Mouse (Mus musculus): Measurements from ENCODE around the gene Pepd. TPM values are rescaled to one million over a fixed set of nuclear protein-coding genes. Genes with fewer than 3 reads are reported as not detected.

Gene Pepd
- total and polyA plus RNA-seq, 3 experiments, result 29.7 to 48.0 TPM; not detected in 1

DNA sequence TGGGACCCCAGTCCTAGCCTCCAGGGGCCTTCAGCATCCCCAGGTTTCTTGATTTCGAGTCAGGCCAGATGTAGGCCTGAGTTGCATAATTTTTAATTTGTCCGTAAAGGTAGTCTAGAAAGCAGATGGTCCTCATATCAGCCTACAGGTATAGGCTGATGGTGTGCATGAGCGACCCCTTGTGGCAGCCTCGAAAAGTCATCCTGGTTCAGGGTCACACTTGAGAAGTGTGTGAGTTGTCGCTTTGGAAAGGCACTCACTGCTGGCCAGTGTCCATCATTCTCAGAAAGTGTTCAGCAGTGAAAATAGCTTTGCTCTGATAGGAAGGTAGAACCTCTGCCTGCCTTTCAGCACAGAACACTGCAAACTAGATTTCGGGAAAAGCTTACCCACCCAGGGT lies 88.7 kb downstream of the Pepd start:
- Histone ChIP-seq H3K36me3 (ENCODE audit: control insufficient read depth in 1 of 2, insufficient read depth in 2 of 2, low read length in 2 of 2) (no peaks in the 10 kb centered on the region), H3K4me3 (ENCODE audit: control insufficient read depth in 1 of 2, insufficient read depth in 1 of 2, low read depth in 2 of 2, low read length in 2 of 2) (no peak overlapping the region), H3K9me3 (replicated peaks; ENCODE audit: insufficient read depth, low read length) (no peaks in the 10 kb centered on the region), H3K27ac (ENCODE audit: control insufficient read depth, low read depth, low read length) (no peak overlapping the region), H3K79me2 (ENCODE audit: control insufficient read depth, insufficient read depth, low read length, poor library complexity) (no peaks in the 10 kb centered on the region), H3K27me3 (ENCODE audit: control insufficient read depth in 1 of 2, insufficient read depth in 2 of 2, low read length in 2 of 2) (no peaks in the 10 kb centered on the region), H3K9ac (ENCODE audit: control insufficient read depth, low read depth, low read length, poor library complexity, severe bottlenecking) (no peak overlapping the region), H3K4me1 (ENCODE audit: control insufficient read depth in 1 of 2, insufficient read depth in 2 of 2, low read length in 2 of 2) (no peaks in the 10 kb centered on the region)
- peak; percentile 61 for DNase-seq (ENCODE audit: low read depth, low spot score)
- TF ChIP-seq MAFK (IDR thresholded peaks at IDR 0.05; ENCODE audit: borderline replicate concordance, low read depth, low read length), result no peak
- TF ChIP-seq CTCF (IDR thresholded peaks at IDR 0.05 in 2 of 3, conservative IDR thresholded peaks at IDR 0.05 in 1 of 3; ENCODE audit: control insufficient read depth in 1 of 3, insufficient read depth in 1 of 3, low read depth in 2 of 3, low read length in 3 of 3, poor library complexity in 1 of 3, severe bottlenecking in 1 of 3), result peak; percentile 79 to 94 (median 86)
- TF ChIP-seq SMC3 (IDR thresholded peaks at IDR 0.05; ENCODE audit: low read depth, low read length), result peak; percentile 79
- peak; percentile 57 for TF ChIP-seq RAD21 (IDR thresholded peaks at IDR 0.05; ENCODE audit: low read depth, low read length)
- TF ChIP-seq ZC3H11A (IDR thresholded peaks at IDR 0.05; ENCODE audit: low read depth, low read length), result peak; percentile 26; the same call in 1 of the 2 replicates

DNA sequence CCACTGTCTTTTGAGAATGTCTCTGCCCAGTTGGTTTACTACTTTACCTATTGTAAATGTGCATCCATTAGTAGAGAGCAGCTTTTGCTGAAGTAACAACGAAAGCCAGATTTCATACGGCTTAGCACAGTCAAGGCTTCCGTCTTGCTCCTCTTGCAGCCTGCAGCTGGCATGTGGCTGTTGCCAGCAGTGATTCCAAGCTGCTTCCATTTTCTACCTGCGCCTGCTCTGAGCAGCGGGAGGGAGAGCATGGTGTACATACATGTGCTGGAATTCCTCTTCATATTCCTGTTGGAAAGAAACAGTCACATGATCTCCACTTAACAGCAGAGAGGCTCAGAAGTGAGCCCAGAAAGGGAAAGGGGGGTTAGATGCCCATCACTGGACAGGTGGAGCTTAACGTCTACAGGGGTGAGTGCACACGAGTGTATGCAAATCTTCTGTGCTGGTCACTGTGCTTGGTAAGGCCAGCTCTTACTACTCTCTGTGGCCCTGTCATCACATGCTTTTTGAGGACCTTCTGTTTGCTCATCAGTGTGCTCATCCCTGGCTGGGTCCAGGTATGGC lies 91.1 kb downstream of the Pepd start:
- TF ChIP-seq KAT2A (conservative IDR thresholded peaks at IDR 0.05; ENCODE audit: low read depth, low read length) (no peak), RAD21 (IDR thresholded peaks at IDR 0.05; ENCODE audit: low read depth, low read length) (no peak), ZNF384 (IDR thresholded peaks at IDR 0.05; ENCODE audit: low read depth, low read length) (no peak), POLR2AphosphoS2 (IDR thresholded peaks at IDR 0.05; ENCODE audit: low read length) (no peak)
- DNase-seq (ENCODE audit: low read depth, low spot score), result no peak
- no peaks in the 10 kb centered on the region for H3K9me3 ChIP-seq (replicated peaks; ENCODE audit: insufficient read depth, low read length)

DNA sequence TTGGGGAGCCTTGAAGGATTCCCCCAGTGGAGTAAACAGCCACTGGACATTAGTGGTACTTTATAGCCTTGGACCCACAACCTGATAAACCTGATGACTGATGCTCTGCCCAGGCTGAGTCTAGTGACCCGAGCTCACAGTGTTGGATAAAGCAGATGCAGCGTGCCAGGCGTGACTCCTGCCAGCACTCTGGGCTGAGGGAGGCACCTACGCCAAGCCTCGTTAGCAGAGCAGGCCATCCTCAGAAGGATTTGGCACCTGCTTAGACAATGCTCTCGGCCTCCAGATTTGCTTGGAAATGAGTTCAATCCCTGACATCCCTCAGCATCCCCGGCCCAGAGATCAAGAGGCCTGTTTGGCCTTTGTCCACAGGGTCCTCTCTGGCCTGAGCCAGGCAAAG lies 94.5 kb downstream of the Pepd start:
- Histone ChIP-seq H3K4me3 (ENCODE audit: control insufficient read depth in 1 of 2, insufficient read depth in 1 of 2, low read depth in 2 of 2, low read length in 2 of 2) (no peak overlapping the region), H3K9ac (ENCODE audit: control insufficient read depth, low read depth, low read length, poor library complexity, severe bottlenecking) (no peak overlapping the region), H3K27me3 (ENCODE audit: control insufficient read depth in 1 of 2, insufficient read depth in 2 of 2, low read length in 2 of 2) (no peaks in the 10 kb centered on the region), H3K79me2 (ENCODE audit: control insufficient read depth, insufficient read depth, low read length, poor library complexity) (no peaks in the 10 kb centered on the region), H3K4me1 (ENCODE audit: control insufficient read depth in 1 of 2, insufficient read depth in 2 of 2, low read length in 2 of 2) (no peaks in the 10 kb centered on the region), H3K9me3 (replicated peaks; ENCODE audit: insufficient read depth, low read length) (no peaks in the 10 kb centered on the region), H3K36me3 (ENCODE audit: control insufficient read depth in 1 of 2, insufficient read depth in 2 of 2, low read length in 2 of 2) (no peaks in the 10 kb centered on the region), H3K27ac (ENCODE audit: control insufficient read depth, low read depth, low read length) (no peak overlapping the region)
- DNase-seq (ENCODE audit: low read depth, low spot score), result no peak
- TF ChIP-seq ZMIZ1 (IDR thresholded peaks at IDR 0.05; ENCODE audit: low read depth, low read length), result no peak
- no peak for TF ChIP-seq TAL1 (IDR thresholded peaks at IDR 0.05; ENCODE audit: low read length)
- TF ChIP-seq GABPA (IDR thresholded peaks at IDR 0.05; ENCODE audit: low read depth, low read length), result no peak

More for the DNA sequence above, 91.1 kb downstream of the Pepd start:
- H3K79me2 ChIP-seq (ENCODE audit: control insufficient read depth, insufficient read depth, low read length, poor library complexity), result no peaks in the 10 kb centered on the region
- H3K27ac ChIP-seq (ENCODE audit: control insufficient read depth, low read depth, low read length), result no peak overlapping the region
- H3K36me3 ChIP-seq (ENCODE audit: control insufficient read depth in 1 of 2, insufficient read depth in 2 of 2, low read length in 2 of 2), result no peaks in the 10 kb centered on the region
- no peak overlapping the region for H3K4me3 ChIP-seq (ENCODE audit: control insufficient read depth in 1 of 2, insufficient read depth in 1 of 2, low read depth in 2 of 2, low read length in 2 of 2)
- H3K27me3 ChIP-seq (ENCODE audit: control insufficient read depth in 1 of 2, insufficient read depth in 2 of 2, low read length in 2 of 2), result no peaks in the 10 kb centered on the region
- H3K9ac ChIP-seq (ENCODE audit: control insufficient read depth, low read depth, low read length, poor library complexity, severe bottlenecking), result no peak overlapping the region
- no peaks in the 10 kb centered on the region for H3K4me1 ChIP-seq (ENCODE audit: control insufficient read depth in 1 of 2, insufficient read depth in 2 of 2, low read length in 2 of 2)

Measured in MEL (cell line).